Mouse (Mus musculus): ENCODE measurements around the gene A430078G23Rik.

Gene A430078G23Rik

DNA sequence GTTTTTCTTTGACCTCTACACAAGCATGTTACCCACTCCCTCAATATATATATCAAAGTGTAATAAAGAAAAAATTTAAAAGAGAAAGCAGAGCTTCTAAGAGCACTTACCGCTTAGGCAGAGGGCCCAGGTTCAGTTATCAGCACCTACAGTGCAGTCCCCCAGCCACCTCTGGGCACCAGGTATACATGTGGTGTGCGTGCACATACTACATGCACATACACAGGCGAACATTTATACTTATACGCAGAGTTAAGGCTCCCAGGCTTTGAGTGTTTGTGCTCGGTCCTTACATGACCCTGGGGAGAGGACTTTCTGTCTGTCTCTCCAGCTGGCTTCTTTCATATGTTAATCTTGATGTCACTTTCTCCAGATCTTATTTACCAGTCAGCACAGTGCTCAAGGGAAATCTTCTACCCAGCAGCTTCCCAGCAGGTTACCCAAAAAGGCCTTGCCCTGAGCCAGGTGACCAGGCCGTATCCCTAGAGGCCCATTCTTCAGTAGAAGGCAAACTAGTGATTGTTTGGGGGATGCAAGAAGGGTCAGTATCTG, 61.5 kb downstream of the A430078G23Rik start:
- DNase-seq: no peak

DNA sequence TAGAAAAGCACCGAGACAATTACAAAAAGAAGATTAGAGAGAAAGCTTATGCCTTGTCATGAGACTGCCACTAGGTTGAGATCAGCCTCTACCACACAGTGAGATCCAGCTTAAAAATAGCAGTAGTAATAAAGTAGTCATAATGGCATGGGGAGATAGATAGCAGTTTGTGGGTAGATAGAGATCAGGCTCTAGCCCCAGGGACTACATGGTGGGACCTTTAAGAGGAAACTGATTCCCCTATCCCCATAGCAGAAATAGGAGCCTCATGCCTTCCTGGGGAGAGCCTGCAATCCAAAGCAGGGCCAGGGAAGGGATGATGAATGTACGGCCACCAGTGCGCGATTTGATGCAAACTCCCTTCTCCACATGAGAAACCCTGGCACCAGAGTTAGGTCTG, 62.0 kb downstream of the A430078G23Rik start:
- no peak for DNase-seq

GRCm38 (mm10) chr8:3415661-3416060, 62.4 kb downstream of the A430078G23Rik start:
- no peak for DNase-seq

DNA sequence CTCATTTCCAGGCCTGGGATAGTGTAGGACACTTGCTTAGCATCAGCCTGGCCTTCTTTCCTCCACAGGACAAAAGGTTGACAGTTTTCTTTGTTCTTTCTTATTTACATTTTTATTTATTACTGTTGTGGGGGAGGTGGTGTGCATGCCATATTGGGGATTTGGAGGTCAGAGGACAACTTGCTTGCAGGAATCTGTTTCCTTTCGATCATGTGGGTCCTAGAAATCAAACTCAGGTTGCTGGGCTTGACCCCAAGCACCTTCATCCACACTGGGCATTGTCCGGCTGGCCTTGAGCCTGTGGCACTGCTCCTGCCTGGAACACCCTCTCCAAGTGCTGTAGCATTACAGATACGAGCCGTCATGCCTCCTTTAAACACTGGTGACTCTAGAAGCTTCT, 63.6 kb downstream of the A430078G23Rik start:
- DNase-seq: no peak

DNA sequence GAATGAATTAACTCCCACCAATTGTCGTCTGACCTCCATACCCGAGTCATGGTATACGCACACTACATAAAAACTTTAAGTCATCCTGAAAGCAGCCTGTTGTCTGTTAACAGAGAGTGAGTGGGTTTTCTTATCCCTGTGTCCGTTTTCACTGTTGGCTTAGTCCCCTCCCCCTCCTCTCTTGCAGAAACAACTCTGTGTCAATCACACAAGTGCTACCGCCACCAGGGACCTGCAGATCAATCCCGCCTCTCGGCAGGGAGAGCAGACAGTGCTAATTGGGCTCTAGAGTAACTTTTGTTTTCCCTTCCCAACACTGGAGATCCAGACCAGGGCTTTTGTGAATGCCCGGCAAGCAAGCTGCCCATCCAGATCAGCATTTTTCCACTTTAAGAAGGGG, 64.2 kb downstream of the A430078G23Rik start:
- no peak for DNase-seq

DNA sequence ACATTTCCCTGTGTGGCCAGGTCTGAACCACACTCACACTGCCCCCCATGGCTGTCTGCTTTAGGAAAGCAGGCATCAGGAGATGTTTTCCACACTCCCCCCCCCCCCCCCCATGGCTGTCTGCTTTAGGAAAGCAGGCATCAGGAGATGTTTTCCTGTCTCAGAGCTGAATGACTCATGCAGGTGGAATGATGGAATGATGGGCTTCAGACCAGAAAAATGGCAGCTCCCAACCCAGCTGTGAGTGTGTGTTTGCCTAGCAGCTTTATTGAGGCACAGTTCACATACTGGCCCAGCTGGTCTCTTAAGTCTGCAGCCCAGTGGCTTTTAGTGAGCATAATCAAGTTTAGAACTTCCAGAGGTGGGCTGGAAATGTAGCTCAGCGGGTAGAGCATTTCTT, 64.9 kb downstream of the A430078G23Rik start:
- peak; percentile 17 for DNase-seq

DNA sequence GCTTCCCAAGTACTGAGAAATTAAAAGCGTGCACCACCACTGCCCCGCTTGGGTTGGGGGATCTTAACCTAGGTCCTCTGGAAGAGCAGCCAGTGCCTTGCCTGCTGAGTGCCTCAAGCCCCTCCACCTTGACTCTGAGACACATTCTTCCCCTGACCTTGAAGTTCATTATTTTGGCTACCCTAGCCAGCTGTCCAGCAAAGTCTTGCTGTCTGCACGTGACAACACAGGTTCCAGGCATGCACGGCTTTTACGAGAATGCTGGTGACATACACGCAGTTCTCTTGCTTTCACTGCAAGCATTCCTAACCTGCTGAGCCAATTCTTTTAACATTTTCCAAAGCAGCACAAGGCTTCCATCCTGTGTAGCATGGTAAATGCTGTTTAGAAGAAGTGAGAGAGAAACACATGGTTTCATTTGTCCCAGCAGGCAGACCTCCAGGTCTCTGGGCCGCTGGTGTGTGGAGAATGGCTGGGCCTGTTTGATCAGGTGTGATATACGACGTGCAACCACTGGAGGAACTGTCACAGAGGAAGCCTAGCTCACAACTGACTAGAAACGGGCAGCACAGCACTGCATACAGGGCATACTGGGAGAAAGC, 67.0 kb downstream of the A430078G23Rik start:
- no peak for DNase-seq

DNA sequence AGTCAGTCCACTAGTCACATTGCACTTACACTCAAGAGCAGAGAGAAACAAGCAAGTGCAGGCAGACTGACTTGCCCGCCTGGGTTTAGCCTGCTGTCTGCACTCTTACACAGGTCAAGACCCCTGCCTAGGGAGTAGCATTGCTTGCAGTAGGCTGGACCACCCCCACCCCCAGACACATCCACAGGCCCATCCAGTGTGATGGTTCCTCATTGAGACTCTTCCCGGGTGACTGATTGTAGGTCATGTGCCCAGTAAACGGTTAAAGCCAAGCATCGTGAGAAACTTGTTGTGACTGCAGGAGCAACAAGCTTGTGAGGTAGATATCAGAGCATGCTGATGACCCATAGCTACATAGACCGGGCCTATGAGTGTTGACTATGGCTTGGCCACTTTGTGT, 68.3 kb downstream of the A430078G23Rik start:
- DNase-seq: no peak

DNA sequence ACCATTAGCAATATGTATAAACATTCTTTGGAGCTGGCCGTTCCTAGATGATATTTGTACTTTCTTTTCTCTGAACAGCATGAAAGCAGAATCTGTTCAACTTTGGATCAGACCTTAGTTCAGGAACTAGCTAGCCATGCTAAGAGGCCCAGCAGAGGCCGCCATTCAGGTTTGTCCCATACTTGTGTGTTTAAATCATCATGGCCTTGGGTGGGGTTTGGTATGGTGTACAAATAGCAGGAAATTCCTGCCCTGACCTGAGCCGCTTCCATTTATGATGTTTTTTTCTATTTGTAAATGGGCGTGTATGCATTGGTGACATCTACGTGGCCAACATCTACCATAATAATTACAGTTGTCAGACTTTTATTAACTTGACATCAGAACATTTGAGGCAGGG, 72.0 kb downstream of the A430078G23Rik start:
- DNase-seq: no peak

DNA sequence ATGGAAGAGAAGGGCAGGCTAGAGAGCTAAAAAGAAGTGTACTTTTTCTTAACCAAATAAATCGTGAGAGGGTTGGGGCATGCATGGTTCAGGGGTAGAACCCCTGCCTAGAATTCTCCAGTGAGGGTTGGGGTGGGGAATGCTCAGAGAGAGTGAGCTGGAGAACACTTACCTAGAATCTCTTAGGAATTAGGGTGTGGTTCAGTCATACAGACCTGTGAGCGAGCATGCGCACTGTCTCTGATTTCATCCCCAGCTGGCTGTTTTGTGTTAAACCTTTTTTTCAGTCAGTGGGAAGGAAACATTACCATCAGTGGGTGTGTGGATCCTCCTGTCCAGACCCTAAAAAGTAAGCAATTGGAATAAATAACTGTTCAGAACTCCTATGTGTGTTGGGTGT, 73.0 kb downstream of the A430078G23Rik start:
- no peak for DNase-seq

DNA sequence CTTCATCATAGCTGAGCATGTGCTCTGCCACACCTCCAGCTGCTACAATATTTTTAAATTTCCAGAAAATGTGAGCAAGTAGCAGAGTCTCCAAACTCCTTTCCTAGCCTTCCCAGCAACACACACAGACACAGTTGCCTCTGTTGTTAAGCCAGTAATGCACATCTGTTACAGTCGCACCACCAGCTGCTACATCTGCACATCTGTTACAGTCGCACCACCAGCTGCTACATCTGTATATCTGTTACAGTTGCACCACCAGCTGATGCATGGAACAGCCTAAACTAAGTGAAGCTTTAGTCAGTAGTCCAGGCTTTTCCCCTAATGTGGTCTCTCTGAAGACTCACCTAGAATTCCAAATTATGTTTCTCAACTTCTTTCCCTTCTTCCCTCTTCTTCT, 75.2 kb downstream of the A430078G23Rik start:
- DNase-seq: no peak

DNA sequence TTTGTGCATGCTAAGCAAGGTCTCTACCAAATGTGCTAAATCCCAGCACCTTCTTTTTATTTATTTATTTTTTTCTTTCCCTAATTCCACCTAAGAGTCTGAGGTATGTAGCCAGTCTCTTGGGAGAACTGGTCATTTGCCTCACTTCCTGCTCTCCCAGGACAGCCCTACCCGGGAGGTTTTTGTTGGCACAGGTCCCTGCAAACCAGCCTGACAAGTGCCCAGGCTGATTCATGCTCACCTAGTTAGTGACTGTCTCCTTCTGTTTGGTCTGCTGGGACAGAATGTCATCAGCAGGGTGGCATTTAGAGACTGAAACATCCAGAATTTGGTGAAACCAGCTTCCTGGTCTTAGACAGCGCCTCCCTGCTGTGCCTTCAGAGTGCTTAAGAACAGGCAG, 76.8 kb downstream of the A430078G23Rik start:
- DNase-seq: peak; percentile 58

DNA sequence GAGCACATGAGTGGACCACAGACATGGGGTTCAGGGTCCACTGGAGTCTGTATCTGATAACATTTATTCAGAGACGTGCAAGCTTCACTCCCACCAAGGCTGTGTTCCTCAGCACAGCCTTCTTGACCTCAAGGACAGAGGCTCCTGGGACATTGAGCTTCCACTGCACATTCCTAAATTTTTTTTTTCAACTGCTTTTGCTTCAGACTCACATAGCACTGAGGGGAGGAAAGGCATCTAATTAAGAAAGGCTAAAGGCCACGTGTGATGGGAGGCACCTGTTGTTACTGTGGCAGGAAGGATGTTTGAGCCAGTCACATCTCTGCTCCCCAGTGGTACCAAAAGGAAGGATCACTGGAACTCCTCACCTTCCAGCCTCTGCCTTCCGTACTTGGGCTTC, 77.9 kb downstream of the A430078G23Rik start:
- no peak for DNase-seq

DNA sequence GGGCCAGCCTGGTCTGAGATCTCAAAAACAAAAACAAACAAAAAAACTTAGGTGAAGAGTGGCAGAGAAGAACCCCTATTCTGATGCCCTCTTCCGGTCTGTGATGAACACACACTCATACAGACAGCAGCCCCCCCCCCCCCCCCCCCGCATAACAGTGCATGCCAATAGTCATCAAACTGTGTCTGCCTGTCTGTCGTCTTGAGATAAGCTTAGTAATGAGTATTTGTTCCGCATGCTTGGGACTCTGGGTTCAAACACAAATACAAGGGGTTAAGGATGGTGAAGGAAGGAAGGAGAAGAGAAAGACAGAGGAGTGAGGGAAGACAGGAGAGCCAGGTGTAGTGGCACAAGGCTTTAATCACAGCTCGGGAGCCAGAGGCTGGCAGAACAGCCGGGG, 83.3 kb downstream of the A430078G23Rik start:
- no peak for DNase-seq

DNA sequence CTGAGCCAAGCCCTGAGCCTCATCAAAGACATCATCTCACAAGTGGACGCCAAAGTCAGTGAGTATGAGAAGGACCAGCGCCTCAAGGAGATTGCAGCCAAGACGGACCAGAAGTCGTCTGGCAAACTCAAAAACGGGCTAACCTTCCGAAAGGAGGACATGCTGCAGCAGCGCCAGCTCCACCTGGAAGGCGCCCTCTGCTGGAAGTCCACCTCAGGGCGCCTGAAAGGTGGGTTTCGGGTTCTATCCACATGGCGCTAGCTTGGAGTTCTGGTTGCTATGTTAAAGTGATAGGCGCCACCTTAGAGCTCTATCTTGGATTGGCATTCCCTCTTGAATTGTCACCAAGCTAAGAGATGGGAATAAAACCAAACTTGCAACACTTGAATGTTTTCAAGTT, 86.3 kb downstream of the A430078G23Rik start:
- DNase-seq: peak; percentile 16

Data from lung, postnatal 14 days (tissue).